Mouse (Mus musculus): ENCODE results near the gene Ggt6. TPM values are rescaled to one million over a fixed set of nuclear protein-coding genes. Genes with fewer than 3 reads are reported as not detected.

Gene Ggt6
- not detected in 2 replicates for total RNA-seq (2017)

- ATAC-seq (replicated peaks in 1 of 2; ENCODE audit: insufficient read depth in 1 of 2, low FRiP score in 2 of 2, low TSS enrichment in 1 of 2, low read depth in 1 of 2, poor library complexity in 2 of 2, severe bottlenecking in 2 of 2) = no peak
Observed at GRCm38 (mm10) chr11:72434963-72435693, at the start of gene Ggt6. Gene Ggt6 (plus strand): TSS chr11:72435526.

GRCm38 (mm10) chr11:72388113-72388529 lies 47.2 kb upstream of the Ggt6 start:
- ATAC-seq (replicated peaks in 1 of 2; ENCODE audit: insufficient read depth in 1 of 2, low FRiP score in 2 of 2, low TSS enrichment in 1 of 2, low read depth in 1 of 2, poor library complexity in 2 of 2, severe bottlenecking in 2 of 2) = no peak

GRCm38 (mm10) chr11:72389407-72390142 lies 45.8 kb upstream of the Ggt6 start:
- no peak for ATAC-seq (replicated peaks in 1 of 2; ENCODE audit: insufficient read depth in 1 of 2, low FRiP score in 2 of 2, low TSS enrichment in 1 of 2, low read depth in 1 of 2, poor library complexity in 2 of 2, severe bottlenecking in 2 of 2)

- ATAC-seq (replicated peaks in 1 of 2; ENCODE audit: insufficient read depth in 1 of 2, low FRiP score in 2 of 2, low TSS enrichment in 1 of 2, low read depth in 1 of 2, poor library complexity in 2 of 2, severe bottlenecking in 2 of 2) = no peak
Observed at GRCm38 (mm10) chr11:72391181-72391580, 44.1 kb upstream of the Ggt6 start.

GRCm38 (mm10) chr11:72393243-72393642 lies 42.1 kb upstream of the Ggt6 start:
- no peak for ATAC-seq (replicated peaks in 1 of 2; ENCODE audit: insufficient read depth in 1 of 2, low FRiP score in 2 of 2, low TSS enrichment in 1 of 2, low read depth in 1 of 2, poor library complexity in 2 of 2, severe bottlenecking in 2 of 2)

- no peak for ATAC-seq (replicated peaks in 1 of 2; ENCODE audit: insufficient read depth in 1 of 2, low FRiP score in 2 of 2, low TSS enrichment in 1 of 2, low read depth in 1 of 2, poor library complexity in 2 of 2, severe bottlenecking in 2 of 2)
Observed at GRCm38 (mm10) chr11:72393669-72394068, 41.7 kb upstream of the Ggt6 start.

- ATAC-seq (replicated peaks in 1 of 2; ENCODE audit: insufficient read depth in 1 of 2, low FRiP score in 2 of 2, low TSS enrichment in 1 of 2, low read depth in 1 of 2, poor library complexity in 2 of 2, severe bottlenecking in 2 of 2) = no peak
Observed at GRCm38 (mm10) chr11:72394694-72395093, 40.6 kb upstream of the Ggt6 start.

GRCm38 (mm10) chr11:72395652-72396051 lies 39.7 kb upstream of the Ggt6 start:
- ATAC-seq (replicated peaks in 1 of 2; ENCODE audit: insufficient read depth in 1 of 2, low FRiP score in 2 of 2, low TSS enrichment in 1 of 2, low read depth in 1 of 2, poor library complexity in 2 of 2, severe bottlenecking in 2 of 2) = no peak

- ATAC-seq (replicated peaks in 1 of 2; ENCODE audit: insufficient read depth in 1 of 2, low FRiP score in 2 of 2, low TSS enrichment in 1 of 2, low read depth in 1 of 2, poor library complexity in 2 of 2, severe bottlenecking in 2 of 2) = no peak
Observed at GRCm38 (mm10) chr11:72396621-72397020, 38.7 kb upstream of the Ggt6 start.

GRCm38 (mm10) chr11:72397072-72397471 lies 38.3 kb upstream of the Ggt6 start:
- ATAC-seq (replicated peaks in 1 of 2; ENCODE audit: insufficient read depth in 1 of 2, low FRiP score in 2 of 2, low TSS enrichment in 1 of 2, low read depth in 1 of 2, poor library complexity in 2 of 2, severe bottlenecking in 2 of 2) = no peak

- ATAC-seq (replicated peaks in 1 of 2; ENCODE audit: insufficient read depth in 1 of 2, low FRiP score in 2 of 2, low TSS enrichment in 1 of 2, low read depth in 1 of 2, poor library complexity in 2 of 2, severe bottlenecking in 2 of 2) = no peak
Observed at GRCm38 (mm10) chr11:72397811-72398525, 37.4 kb upstream of the Ggt6 start.

GRCm38 (mm10) chr11:72401068-72401467 lies 34.3 kb upstream of the Ggt6 start:
- ATAC-seq (replicated peaks in 1 of 2; ENCODE audit: insufficient read depth in 1 of 2, low FRiP score in 2 of 2, low TSS enrichment in 1 of 2, low read depth in 1 of 2, poor library complexity in 2 of 2, severe bottlenecking in 2 of 2) = no peak

GRCm38 (mm10) chr11:72402017-72402416 lies 33.3 kb upstream of the Ggt6 start:
- ATAC-seq (replicated peaks in 1 of 2; ENCODE audit: insufficient read depth in 1 of 2, low FRiP score in 2 of 2, low TSS enrichment in 1 of 2, low read depth in 1 of 2, poor library complexity in 2 of 2, severe bottlenecking in 2 of 2) = no peak

- no peak for ATAC-seq (replicated peaks in 1 of 2; ENCODE audit: insufficient read depth in 1 of 2, low FRiP score in 2 of 2, low TSS enrichment in 1 of 2, low read depth in 1 of 2, poor library complexity in 2 of 2, severe bottlenecking in 2 of 2)
Observed at GRCm38 (mm10) chr11:72402969-72403368, 32.4 kb upstream of the Ggt6 start.

GRCm38 (mm10) chr11:72405532-72405931 lies 29.8 kb upstream of the Ggt6 start:
- ATAC-seq (replicated peaks in 1 of 2; ENCODE audit: insufficient read depth in 1 of 2, low FRiP score in 2 of 2, low TSS enrichment in 1 of 2, low read depth in 1 of 2, poor library complexity in 2 of 2, severe bottlenecking in 2 of 2) = no peak

GRCm38 (mm10) chr11:72406079-72406675 lies 29.1 kb upstream of the Ggt6 start:
- ATAC-seq (replicated peaks in 1 of 2; ENCODE audit: insufficient read depth in 1 of 2, low FRiP score in 2 of 2, low TSS enrichment in 1 of 2, low read depth in 1 of 2, poor library complexity in 2 of 2, severe bottlenecking in 2 of 2) = no peak

GRCm38 (mm10) chr11:72407081-72407480 lies 28.2 kb upstream of the Ggt6 start:
- ATAC-seq (replicated peaks in 1 of 2; ENCODE audit: insufficient read depth in 1 of 2, low FRiP score in 2 of 2, low TSS enrichment in 1 of 2, low read depth in 1 of 2, poor library complexity in 2 of 2, severe bottlenecking in 2 of 2) = no peak

GRCm38 (mm10) chr11:72407574-72407973 lies 27.8 kb upstream of the Ggt6 start:
- ATAC-seq (replicated peaks in 1 of 2; ENCODE audit: insufficient read depth in 1 of 2, low FRiP score in 2 of 2, low TSS enrichment in 1 of 2, low read depth in 1 of 2, poor library complexity in 2 of 2, severe bottlenecking in 2 of 2) = no peak
